Mouse (Mus musculus): ENCODE measurements around the gene Myl3.

DNA sequence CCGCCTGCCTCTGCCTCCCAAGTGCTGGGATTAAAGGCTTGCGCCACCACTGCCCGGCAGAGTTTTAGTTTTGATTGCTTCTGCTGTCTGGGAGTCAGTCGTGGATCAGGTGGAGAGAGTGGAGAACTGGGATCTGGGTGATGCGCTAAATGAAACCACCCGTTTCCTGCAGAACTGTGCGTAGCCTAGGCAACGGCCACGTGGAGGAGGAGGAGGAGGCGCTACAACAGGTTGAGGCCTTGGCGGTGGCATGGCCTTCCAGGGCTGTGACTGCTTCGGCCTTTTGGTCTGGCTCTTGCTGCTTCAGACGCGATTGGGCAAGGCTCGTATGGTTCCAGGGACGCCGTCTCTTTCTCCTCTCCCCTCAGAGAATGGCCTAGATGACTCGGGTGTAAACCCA is 72.1 kb downstream of the Myl3 start, which contains the start of gene Prss44:
- TF ChIP-seq CTCF (IDR thresholded peaks at IDR 0.05) = no peak
- TF ChIP-seq EP300 (IDR thresholded peaks at IDR 0.05) = no peak
